Comparison of ENCODE assay signal across 21 mouse cellular contexts in the genomic region with DNA sequence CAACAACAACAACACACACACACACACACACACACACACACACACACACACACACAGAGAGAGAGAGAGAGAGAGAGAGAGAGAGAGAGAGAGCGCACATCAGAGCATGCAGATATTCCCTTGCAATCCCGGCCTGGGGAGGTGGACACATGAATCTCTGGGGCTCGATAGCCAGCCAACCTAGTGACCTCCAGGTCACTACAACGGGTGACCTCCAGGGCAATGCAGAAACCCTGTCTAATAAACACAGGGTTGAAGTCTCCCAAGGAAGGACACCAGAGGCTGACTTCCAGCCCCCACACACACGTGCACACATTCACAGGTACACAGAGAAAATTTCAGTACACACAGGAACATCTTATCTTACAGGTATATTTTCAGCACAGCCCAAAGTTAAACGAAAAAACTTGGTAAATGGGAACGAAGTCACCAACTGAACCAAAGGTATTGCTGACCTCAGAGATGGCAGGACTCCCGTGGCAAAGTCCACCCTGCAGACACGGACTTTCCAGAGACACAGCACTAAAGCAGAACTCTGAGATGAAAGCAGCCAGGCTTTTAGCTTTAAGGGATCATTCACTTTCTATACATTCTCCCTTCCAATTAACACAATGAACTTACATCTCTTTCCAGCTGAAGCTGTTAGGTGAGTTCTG. TPM values are rescaled to one million over a fixed set of nuclear protein-coding genes. Genes with fewer than 3 reads are reported as not detected.
A peak's percentile ranks its signal among the peaks of the same experiment; 100 is the strongest.
DNase-seq lines count a peak whose midpoint lies in the region; ATAC-seq and TF ChIP-seq lines count a peak whose summit lies in the region.
"Had no signal": no experiment of that assay in that cellular context is flagged by ENCODE, and none has a peak within 500 bp of the region (broad histone marks: within the 10 kb centered on the region; RNA-seq: fewer than 3 reads in every experiment).

No protein-coding gene starts in this region.

- no peak for TF ChIP-seq CTCF in intestine, postnatal 0 days (IDR thresholded peaks at IDR 0.05; ENCODE audit: low read depth)

- H3K27me3 ChIP-seq in intestine, postnatal 0 days (replicated peaks; ENCODE audit: control insufficient read depth, insufficient read depth, low read length) = no peaks in the 10 kb centered on the region
- no peaks in the 10 kb centered on the region for H3K27me3 ChIP-seq in intestine, embryonic 15.5 days (replicated peaks)
- no peaks in the 10 kb centered on the region for H3K27me3 ChIP-seq in liver, embryonic 16.5 days (ENCODE audit: control insufficient read depth, insufficient read depth, low read depth, low read length)
- H3K27me3 ChIP-seq in heart, embryonic 12.5 days (replicated peaks) = no peaks in the 10 kb centered on the region
- no peaks in the 10 kb centered on the region for H3K27me3 ChIP-seq in midbrain, embryonic 11.5 days (ENCODE audit: control insufficient read depth, insufficient read depth, low read length)
- H3K27me3 ChIP-seq: forebrain, embryonic 13.5 days; heart, embryonic 15.5 days; hindbrain, embryonic 15.5 days; midbrain, embryonic 12.5 days; stomach, embryonic 15.5 days had no signal

- no peaks in the 10 kb centered on the region for H3K9me3 ChIP-seq in intestine, postnatal 0 days (ENCODE audit: control insufficient read depth)
- no peaks in the 10 kb centered on the region for H3K9me3 ChIP-seq in intestine, embryonic 15.5 days
- no peaks in the 10 kb centered on the region for H3K9me3 ChIP-seq in liver, embryonic 16.5 days (replicated peaks; ENCODE audit: control insufficient read depth, low read length)
- H3K9me3 ChIP-seq in heart, embryonic 12.5 days (replicated peaks) = no peaks in the 10 kb centered on the region
- H3K9me3 ChIP-seq in midbrain, embryonic 11.5 days (ENCODE audit: control insufficient read depth, low read length) = no peaks in the 10 kb centered on the region
- H3K9me3 ChIP-seq: forebrain, embryonic 13.5 days; heart, embryonic 15.5 days; hindbrain, embryonic 15.5 days; midbrain, embryonic 12.5 days; stomach, embryonic 15.5 days had no signal

- H3K4me2 ChIP-seq in intestine, postnatal 0 days (replicated peaks; ENCODE audit: low read depth) = no peak overlapping the region
- no peak overlapping the region for H3K4me2 ChIP-seq in intestine, embryonic 15.5 days (replicated peaks)
- no peak overlapping the region for H3K4me2 ChIP-seq in liver, embryonic 16.5 days (ENCODE audit: low read depth, low read length)
- no peak overlapping the region for H3K4me2 ChIP-seq in heart, embryonic 12.5 days
- no peak overlapping the region for H3K4me2 ChIP-seq in midbrain, embryonic 11.5 days
- H3K4me2 ChIP-seq: forebrain, embryonic 13.5 days; heart, embryonic 15.5 days; hindbrain, embryonic 15.5 days; midbrain, embryonic 12.5 days; stomach, embryonic 15.5 days had no signal

- 43% methylated on average over 9 of the region's 9 CpGs for WGBS in intestine, postnatal 0 days
- WGBS in intestine, embryonic 15.5 days = 61% methylated on average over 9 of the region's 9 CpGs
- WGBS in liver, embryonic 16.5 days (ENCODE audit: insufficient replicate concordance) = 62% methylated on average over 9 of the region's 9 CpGs
- WGBS in heart, embryonic 12.5 days = 74% methylated on average over 9 of the region's 9 CpGs
- WGBS in midbrain, embryonic 11.5 days = 78% methylated on average over 9 of the region's 9 CpGs

- no peak overlapping the region for H3K9ac ChIP-seq in intestine, postnatal 0 days (ENCODE audit: low read depth, low read length)
- no peak overlapping the region for H3K9ac ChIP-seq in intestine, embryonic 15.5 days
- H3K9ac ChIP-seq in liver, embryonic 16.5 days (ENCODE audit: low read depth, low read length) = no peak overlapping the region
- H3K9ac ChIP-seq in heart, embryonic 12.5 days = no peak overlapping the region
- H3K9ac ChIP-seq in midbrain, embryonic 11.5 days (ENCODE audit: low read length) = no peak overlapping the region
- H3K9ac ChIP-seq: forebrain, embryonic 13.5 days; heart, embryonic 15.5 days; hindbrain, embryonic 15.5 days; midbrain, embryonic 12.5 days; stomach, embryonic 15.5 days had no signal

- no peak overlapping the region for H3K4me3 ChIP-seq in intestine, postnatal 0 days (ENCODE audit: low read depth, low read length)
- H3K4me3 ChIP-seq in intestine, embryonic 15.5 days (replicated peaks) = no peak overlapping the region
- no peak overlapping the region for H3K4me3 ChIP-seq in liver, embryonic 16.5 days (ENCODE audit: low read depth, low read length)
- no peak overlapping the region for H3K4me3 ChIP-seq in heart, embryonic 12.5 days
- no peak overlapping the region for H3K4me3 ChIP-seq in midbrain, embryonic 11.5 days (ENCODE audit: low read depth, low read length)
- H3K4me3 ChIP-seq: forebrain, embryonic 13.5 days; heart, adult 2 months; heart, embryonic 15.5 days; hindbrain, embryonic 15.5 days; layer of hippocampus, adult 2 months; midbrain, embryonic 12.5 days; stomach, embryonic 15.5 days had no signal

- H3K4me1 ChIP-seq in intestine, postnatal 0 days (replicated peaks; ENCODE audit: control insufficient read depth, insufficient read depth, low read length) = no peaks in the 10 kb centered on the region
- H3K4me1 ChIP-seq in intestine, embryonic 15.5 days (replicated peaks) = 0 out of 2 replicates have a peak, but pooled peaks cover 7% of the 10 kb centered on the region
- H3K4me1 ChIP-seq in liver, embryonic 16.5 days (ENCODE audit: control insufficient read depth, low read depth, low read length) = no peaks in the 10 kb centered on the region; the same call in 1 of the 2 replicates
- peaks cover 18% of the 10 kb centered on the region for H3K4me1 ChIP-seq in heart, embryonic 12.5 days (replicated peaks)
- H3K4me1 ChIP-seq in midbrain, embryonic 11.5 days (ENCODE audit: control insufficient read depth, insufficient read depth, low read length) = no peaks in the 10 kb centered on the region
- H3K4me1 ChIP-seq: midbrain, embryonic 12.5 days had no signal

- no peak overlapping the region for H3K27ac ChIP-seq in intestine, postnatal 0 days (ENCODE audit: low read depth, low read length)
- no peak overlapping the region for H3K27ac ChIP-seq in intestine, embryonic 15.5 days
- H3K27ac ChIP-seq in liver, embryonic 16.5 days (ENCODE audit: low read length) = no peak overlapping the region
- no peak overlapping the region for H3K27ac ChIP-seq in heart, embryonic 12.5 days (ENCODE audit: poor library complexity, severe bottlenecking)
- H3K27ac ChIP-seq in midbrain, embryonic 11.5 days (ENCODE audit: low read depth, low read length) = no peak overlapping the region
- H3K27ac ChIP-seq: heart, adult 2 months; heart, embryonic 15.5 days; hindbrain, embryonic 15.5 days; midbrain, embryonic 12.5 days; stomach, embryonic 15.5 days had no signal

- no peaks in the 10 kb centered on the region for H3K36me3 ChIP-seq in intestine, postnatal 0 days (ENCODE audit: control insufficient read depth, insufficient read depth)
- H3K36me3 ChIP-seq in intestine, embryonic 15.5 days = 0 out of 2 replicates have a peak, but pooled peaks cover 3% of the 10 kb centered on the region
- H3K36me3 ChIP-seq in liver, embryonic 16.5 days (ENCODE audit: control insufficient read depth, insufficient read depth) = no peaks in the 10 kb centered on the region
- H3K36me3 ChIP-seq in heart, embryonic 12.5 days = peaks cover 16% of the 10 kb centered on the region
- no peaks in the 10 kb centered on the region; the same call in 1 of the 2 replicates for H3K36me3 ChIP-seq in midbrain, embryonic 11.5 days (ENCODE audit: control insufficient read depth, insufficient read depth, low read length)
- H3K36me3 ChIP-seq: heart, embryonic 15.5 days; hindbrain, embryonic 15.5 days had no signal

- peak; percentile 14 for DNase-seq in adipocyte (ENCODE audit: low spot score)
- peak; percentile 31 for DNase-seq in kidney, postnatal 10 days
- no peak for DNase-seq in midbrain, embryonic 11.5 days (ENCODE audit: low spot score, missing footprints)
- DNase-seq: cerebellum, adult 9-10 months; gastrocnemius, postnatal 36 days; heart, adult 2 months; heart, postnatal 36 days; lung, adult 18-20 months; lung, postnatal 14 days; thymus, postnatal 25 days had no signal

- ATAC-seq in intestine, postnatal 0 days = 0 out of 2 replicates have a peak, but pooled peaks have one; percentile 30
- no peak for ATAC-seq in intestine, embryonic 15.5 days
- ATAC-seq in liver, embryonic 16.5 days (ENCODE audit: low read depth) = peak; percentile 65
- no peak for ATAC-seq in heart, embryonic 12.5 days (ENCODE audit: insufficient number of reproducible peaks, low FRiP score)
- no peak for ATAC-seq in midbrain, embryonic 11.5 days (ENCODE audit: low FRiP score)
- ATAC-seq: CD4-positive, CD25-positive, alpha-beta regulatory T cell, adult 4 months; forebrain, embryonic 13.5 days had no signal

RNA-seq across cellular contexts. Expression of a gene that starts 40.8 kb away (rescaled TPM):
- polyA plus RNA-seq in intestine, postnatal 0 days (2015; fragmentation: Nextera tagmentation; extraction: Ambion mirVana) = 4.2 and 4.4 TPM in 2 replicates
- polyA plus RNA-seq in intestine, embryonic 15.5 days (2015; fragmentation: Nextera tagmentation; extraction: Ambion mirVana) = 9.7 and 10.6 TPM in 2 replicates
- polyA plus RNA-seq in liver, embryonic 16.5 days (2015; fragmentation: Nextera tagmentation; extraction: Ambion mirVana) = 2.9 and 3.4 TPM in 2 replicates
- 13.5 and 14.5 TPM in 2 replicates for polyA plus RNA-seq in heart, embryonic 12.5 days (2016; fragmentation: Nextera tagmentation; extraction: Ambion mirVana)
- polyA plus RNA-seq in midbrain, embryonic 11.5 days (2014; fragmentation: Nextera tagmentation; extraction: Ambion mirVana) = 16.5 and 17.7 TPM in 2 replicates

Comparison
In these comparisons a context has a peak if more than half of its experiments do, and no peak if none do; other contexts are left out.
1. ATAC-seq: peak in intestine, postnatal 0 days (single experiment) and liver, embryonic 16.5 days (single experiment); none in intestine, embryonic 15.5 days (single experiment), heart, embryonic 12.5 days (single experiment) and midbrain, embryonic 11.5 days (single experiment).